8 mouse cellular contexts compared by ENCODE assay signal in the genomic region with DNA sequence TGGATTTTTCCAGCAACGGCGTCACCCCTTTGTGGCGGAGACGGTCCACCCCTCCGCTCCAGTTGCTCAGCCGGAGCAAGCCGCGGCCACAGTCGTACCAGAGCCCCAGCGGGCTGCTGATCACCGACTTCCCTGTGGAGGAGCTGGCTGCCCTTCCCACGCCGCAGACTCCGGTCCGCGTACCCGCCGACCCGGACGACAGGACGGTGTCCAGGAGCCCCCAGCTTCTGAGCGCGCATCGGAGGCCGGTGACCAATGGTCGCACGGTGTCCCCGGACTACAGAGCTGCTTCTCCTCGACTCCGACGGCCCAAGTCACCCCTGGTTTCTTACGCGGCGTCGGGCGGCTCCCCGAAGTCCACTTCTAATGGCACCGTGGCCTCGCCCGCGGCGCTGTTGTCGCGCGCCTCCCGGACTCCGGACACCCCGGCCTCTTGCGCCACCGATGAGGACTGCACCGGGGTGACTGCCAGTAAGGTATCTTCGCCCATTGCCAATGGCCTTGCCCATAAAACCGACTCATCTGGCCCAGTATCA. TPM values are rescaled to one million over a fixed set of nuclear protein-coding genes. Genes with fewer than 3 reads are reported as not detected.
A peak's percentile ranks its signal among the peaks of the same experiment; 100 is the strongest.
DNase-seq lines count a peak whose midpoint lies in the region; ATAC-seq and TF ChIP-seq lines count a peak whose summit lies in the region.

No protein-coding gene starts in this region.

- no peaks in the 10 kb centered on the region for H3K27me3 ChIP-seq in forebrain, postnatal 0 days (ENCODE audit: insufficient read depth, low read length)
- peaks cover 12% of the 10 kb centered on the region for H3K27me3 ChIP-seq in hindbrain, embryonic 13.5 days
- peaks cover 9% of the 10 kb centered on the region; the same call in 1 of the 2 replicates for H3K27me3 ChIP-seq in midbrain, embryonic 14.5 days (ENCODE audit: control insufficient read depth, insufficient read depth, low read length)

- peak overlapping the region; percentile 75 for H3K27ac ChIP-seq in forebrain, postnatal 0 days (ENCODE audit: low read depth, low read length)
- peak overlapping the region; percentile 75 for H3K27ac ChIP-seq in hindbrain, embryonic 13.5 days
- H3K27ac ChIP-seq in midbrain, embryonic 14.5 days (replicated peaks; ENCODE audit: low read depth, low read length): no peak overlapping the region

- no peaks in the 10 kb centered on the region for H3K9me3 ChIP-seq in forebrain, postnatal 0 days (ENCODE audit: low read length)
- no peaks in the 10 kb centered on the region for H3K9me3 ChIP-seq in hindbrain, embryonic 13.5 days
- H3K9me3 ChIP-seq in midbrain, embryonic 14.5 days (ENCODE audit: control insufficient read depth, low read length): no peaks in the 10 kb centered on the region

- TF ChIP-seq CTCF in forebrain, postnatal 0 days (IDR thresholded peaks at IDR 0.05; ENCODE audit: low read depth): no peak

- peak overlapping the region; percentile 74 for H3K9ac ChIP-seq in forebrain, postnatal 0 days
- H3K9ac ChIP-seq in hindbrain, embryonic 13.5 days: peak overlapping the region; percentile 85
- peak overlapping the region; percentile 68 for H3K9ac ChIP-seq in midbrain, embryonic 14.5 days (replicated peaks; ENCODE audit: low read length)

- peaks cover 3% of the 10 kb centered on the region; the same call in 1 of the 2 replicates for H3K4me1 ChIP-seq in forebrain, postnatal 0 days (ENCODE audit: insufficient read depth)
- peaks cover 10% of the 10 kb centered on the region for H3K4me1 ChIP-seq in hindbrain, embryonic 13.5 days (replicated peaks)
- H3K4me1 ChIP-seq in midbrain, embryonic 14.5 days (ENCODE audit: control insufficient read depth, insufficient read depth, low read length): peaks cover 6% of the 10 kb centered on the region; the same call in 1 of the 2 replicates

- no peak for ATAC-seq in CD4-positive, CD25-positive, alpha-beta regulatory T cell, adult 4 months
- ATAC-seq in forebrain, postnatal 0 days: peak; percentile 63
- peak; percentile 59 for ATAC-seq in hindbrain, embryonic 13.5 days (ENCODE audit: low FRiP score)
- peak; percentile 53 for ATAC-seq in midbrain, embryonic 14.5 days (ENCODE audit: low FRiP score, low TSS enrichment)

- peak overlapping the region; percentile 76 for H3K4me3 ChIP-seq in forebrain, postnatal 0 days (ENCODE audit: low read depth, low read length)
- peak overlapping the region; percentile 85 for H3K4me3 ChIP-seq in hindbrain, embryonic 13.5 days
- peak overlapping the region; percentile 79 for H3K4me3 ChIP-seq in midbrain, embryonic 14.5 days (replicated peaks; ENCODE audit: low read depth, low read length)

- WGBS in forebrain, postnatal 0 days: 1% methylated on average over 53 of the region's 53 CpGs
- 0% methylated on average over 53 of the region's 53 CpGs for WGBS in hindbrain, embryonic 13.5 days
- WGBS in midbrain, embryonic 14.5 days: under 1% methylated on average over 53 of the region's 53 CpGs

- peak overlapping the region; percentile 84 for H3K4me2 ChIP-seq in forebrain, postnatal 0 days (ENCODE audit: low read depth)
- peak overlapping the region; percentile 77 for H3K4me2 ChIP-seq in hindbrain, embryonic 13.5 days
- peak overlapping the region; percentile 85 for H3K4me2 ChIP-seq in midbrain, embryonic 14.5 days (ENCODE audit: low read length)

- peak; percentile 1 for DNase-seq in CD4-positive, CD25-positive, alpha-beta regulatory T cell, adult 2 months (ENCODE audit: low read depth, low spot score)
- peak; percentile 65 for DNase-seq in adrenal gland, postnatal 14 days
- no peak for DNase-seq in forebrain, postnatal 0 days
- DNase-seq in liver: peak; percentile 24
- DNase-seq in midbrain, embryonic 14.5 days: peak; percentile 68
- DNase-seq in urinary bladder, postnatal 25 days (ENCODE audit: low spot score): peak; percentile 32

- no peaks in the 10 kb centered on the region for H3K36me3 ChIP-seq in forebrain, postnatal 0 days (ENCODE audit: insufficient read depth)
- H3K36me3 ChIP-seq in hindbrain, embryonic 13.5 days: no peaks in the 10 kb centered on the region
- H3K36me3 ChIP-seq in midbrain, embryonic 14.5 days (ENCODE audit: control insufficient read depth, insufficient read depth, low read length): no peaks in the 10 kb centered on the region

RNA-seq across cellular contexts. Expression of a gene that starts 1.4 kb away (rescaled TPM):
- polyA plus RNA-seq in CD4-positive, CD25-positive, alpha-beta regulatory T cell, adult 4 months (2017; shearing (Covaris generic)): under 1 TPM in 1 of 2 experiments, not detected in 1; 0.27 TPM
- total RNA-seq in adrenal gland, postnatal 14 days (2021): 5.1 and 5.8 TPM in 2 replicates
- total RNA-seq in forebrain, postnatal 0 days (2014; rRNA removed): 24.0 and 33.0 TPM in 2 replicates
- polyA plus RNA-seq in forebrain, postnatal 0 days (2015; fragmentation: Nextera tagmentation; extraction: Ambion mirVana): 17.1 and 19.8 TPM in 2 replicates
- polyA plus RNA-seq in hindbrain, embryonic 13.5 days (2015; fragmentation: Nextera tagmentation; extraction: Ambion mirVana): 11.8 and 14.2 TPM in 2 replicates
- 7.5 and 7.6 TPM in 2 replicates for polyA plus RNA-seq in midbrain, embryonic 14.5 days (2014; fragmentation: Nextera tagmentation; extraction: Ambion mirVana)
